15 mouse cellular contexts compared by ENCODE assay signal in the genomic region with DNA sequence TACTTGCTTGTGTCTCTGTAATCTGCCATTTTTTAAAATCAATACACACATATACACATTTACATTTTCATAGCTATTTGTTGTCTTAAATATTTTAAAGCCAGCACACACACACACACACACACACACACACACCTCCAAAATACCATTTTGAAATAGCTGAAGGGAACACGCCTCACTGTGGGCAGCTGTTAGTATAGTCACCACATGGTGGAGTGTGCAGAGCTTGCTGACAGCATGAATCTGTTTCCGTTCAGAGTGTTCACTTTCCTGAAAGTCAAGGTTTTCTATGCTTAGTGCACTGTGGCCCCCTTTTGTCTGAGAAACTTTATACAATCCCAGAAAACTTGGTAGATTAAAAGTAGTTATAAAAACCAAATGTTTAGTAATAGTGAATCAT. TPM values are rescaled to one million over a fixed set of nuclear protein-coding genes. Genes with fewer than 3 reads are reported as not detected.
A peak's percentile ranks its signal among the peaks of the same experiment; 100 is the strongest.
DNase-seq lines count a peak whose midpoint lies in the region; ATAC-seq and TF ChIP-seq lines count a peak whose summit lies in the region.
"Had no signal": no experiment of that assay in that cellular context is flagged by ENCODE, and none has a peak within 500 bp of the region (broad histone marks: within the 10 kb centered on the region; RNA-seq: fewer than 3 reads in every experiment).

No protein-coding gene starts in this region.

- H3K27me3 ChIP-seq in intestine, postnatal 0 days (replicated peaks; ENCODE audit: control insufficient read depth, insufficient read depth, low read length): no peaks in the 10 kb centered on the region
- no peaks in the 10 kb centered on the region for H3K27me3 ChIP-seq in intestine, embryonic 16.5 days (replicated peaks; ENCODE audit: control insufficient read depth, insufficient read depth, low read length)
- H3K27me3 ChIP-seq in lung, postnatal 0 days (replicated peaks; ENCODE audit: insufficient read depth, low read length): no peaks in the 10 kb centered on the region
- H3K27me3 ChIP-seq: embryonic facial prominence, embryonic 13.5 days; forebrain, embryonic 15.5 days; stomach, embryonic 15.5 days had no signal

- no peak for TF ChIP-seq EP300 in lung, postnatal 0 days (IDR thresholded peaks at IDR 0.05)

- no peak overlapping the region for H3K4me2 ChIP-seq in intestine, postnatal 0 days (replicated peaks; ENCODE audit: low read depth)
- no peak overlapping the region for H3K4me2 ChIP-seq in intestine, embryonic 16.5 days (ENCODE audit: low read depth, low read length)
- H3K4me2 ChIP-seq in lung, postnatal 0 days (replicated peaks; ENCODE audit: low read depth, low read length): no peak overlapping the region
- H3K4me2 ChIP-seq: embryonic facial prominence, embryonic 13.5 days; forebrain, embryonic 15.5 days; midbrain, embryonic 12.5 days; stomach, embryonic 15.5 days had no signal

- DNase-seq in lung, postnatal 0 days (ENCODE audit: low spot score): peak; percentile 16
- no peak for DNase-seq in lung, postnatal 10 days
- DNase-seq in brain, adult 2 months (ENCODE audit: low read depth, low spot score): peak; percentile 70
- DNase-seq in kidney, postnatal 14 days: no peak
- DNase-seq: cerebellum, adult 2 months; heart, postnatal 4 days; kidney, adult 2 months; lung, adult 2 months had no signal

- no peaks in the 10 kb centered on the region for H3K4me1 ChIP-seq in intestine, postnatal 0 days (replicated peaks; ENCODE audit: control insufficient read depth, insufficient read depth, low read length)
- no peaks in the 10 kb centered on the region for H3K4me1 ChIP-seq in intestine, embryonic 16.5 days (ENCODE audit: control insufficient read depth, insufficient read depth, low read length)
- H3K4me1 ChIP-seq in lung, postnatal 0 days (ENCODE audit: insufficient read depth, low read depth, low read length): no peaks in the 10 kb centered on the region
- H3K4me1 ChIP-seq: embryonic facial prominence, embryonic 13.5 days; forebrain, embryonic 15.5 days; stomach, embryonic 15.5 days had no signal

- no peak overlapping the region for H3K4me3 ChIP-seq in intestine, postnatal 0 days (ENCODE audit: low read depth, low read length)
- no peak overlapping the region for H3K4me3 ChIP-seq in intestine, embryonic 16.5 days (ENCODE audit: low read length)
- no peak overlapping the region for H3K4me3 ChIP-seq in lung, postnatal 0 days (ENCODE audit: low read depth, low read length)
- H3K4me3 ChIP-seq: embryonic facial prominence, embryonic 13.5 days; forebrain, embryonic 15.5 days; midbrain, embryonic 12.5 days; stomach, embryonic 15.5 days had no signal

- H3K9me3 ChIP-seq in intestine, postnatal 0 days (ENCODE audit: control insufficient read depth): no peaks in the 10 kb centered on the region
- H3K9me3 ChIP-seq in intestine, embryonic 16.5 days (ENCODE audit: control insufficient read depth, low read length): no peaks in the 10 kb centered on the region
- no peaks in the 10 kb centered on the region for H3K9me3 ChIP-seq in lung, postnatal 0 days (ENCODE audit: low read length)
- H3K9me3 ChIP-seq: embryonic facial prominence, embryonic 13.5 days; forebrain, embryonic 15.5 days; midbrain, embryonic 12.5 days; stomach, embryonic 15.5 days had no signal

- no peak overlapping the region for H3K9ac ChIP-seq in intestine, postnatal 0 days (ENCODE audit: low read depth, low read length)
- H3K9ac ChIP-seq in intestine, embryonic 16.5 days (ENCODE audit: low read depth, low read length): no peak overlapping the region
- no peak overlapping the region for H3K9ac ChIP-seq in lung, postnatal 0 days (replicated peaks; ENCODE audit: low read depth)
- H3K9ac ChIP-seq: embryonic facial prominence, embryonic 13.5 days; forebrain, embryonic 15.5 days; midbrain, embryonic 12.5 days; stomach, embryonic 15.5 days had no signal

- WGBS in intestine, postnatal 0 days: 54% methylated on average over 2 of the region's 2 CpGs
- 40% methylated on average over 2 of the region's 2 CpGs for WGBS in intestine, embryonic 16.5 days
- 37% methylated on average over 2 of the region's 2 CpGs for WGBS in lung, postnatal 0 days

- TF ChIP-seq CTCF in intestine, postnatal 0 days (IDR thresholded peaks at IDR 0.05; ENCODE audit: low read depth): peak; percentile 44
- TF ChIP-seq CTCF in lung, postnatal 0 days (IDR thresholded peaks at IDR 0.05): peak; percentile 50

- ATAC-seq in intestine, postnatal 0 days: no peak
- ATAC-seq in intestine, embryonic 16.5 days: no peak
- ATAC-seq in lung, postnatal 0 days: no peak
- peak; percentile 52 for ATAC-seq in megakaryocyte progenitor cell, adult 5-6 weeks (replicated peaks; ENCODE audit: poor library complexity)
- ATAC-seq: forebrain, embryonic 15.5 days had no signal

- no peak overlapping the region for H3K27ac ChIP-seq in intestine, postnatal 0 days (ENCODE audit: low read depth, low read length)
- H3K27ac ChIP-seq in intestine, embryonic 16.5 days (ENCODE audit: low read length): no peak overlapping the region
- H3K27ac ChIP-seq in lung, postnatal 0 days (ENCODE audit: low read length): no peak overlapping the region
- H3K27ac ChIP-seq: embryonic facial prominence, embryonic 13.5 days; forebrain, embryonic 15.5 days; midbrain, embryonic 12.5 days; stomach, embryonic 15.5 days had no signal

- H3K36me3 ChIP-seq in intestine, postnatal 0 days (ENCODE audit: control insufficient read depth, insufficient read depth): no peaks in the 10 kb centered on the region
- H3K36me3 ChIP-seq in intestine, embryonic 16.5 days (ENCODE audit: control insufficient read depth, insufficient read depth, low read length): no peaks in the 10 kb centered on the region
- H3K36me3 ChIP-seq in lung, postnatal 0 days (ENCODE audit: insufficient read depth, low read length): no peaks in the 10 kb centered on the region
- H3K36me3 ChIP-seq: embryonic facial prominence, embryonic 13.5 days; forebrain, embryonic 15.5 days; midbrain, embryonic 12.5 days; stomach, embryonic 15.5 days had no signal

RNA-seq across cellular contexts. Expression of a gene that starts 9.8 kb away (rescaled TPM):
- 41.5 and 44.1 TPM in 2 replicates for polyA plus RNA-seq in intestine, postnatal 0 days (2015; fragmentation: Nextera tagmentation; extraction: Ambion mirVana)
- polyA plus RNA-seq in intestine, embryonic 16.5 days (2015; fragmentation: Nextera tagmentation; extraction: Ambion mirVana): 40.8 and 43.0 TPM in 2 replicates
- polyA plus RNA-seq in lung, postnatal 0 days (2015; fragmentation: Nextera tagmentation; extraction: Ambion mirVana): 48.1 and 49.3 TPM in 2 replicates
- 42.1 and 52.7 TPM in 2 replicates for total RNA-seq in megakaryocyte progenitor cell, adult 5-6 weeks (2015)
- 26.5 and 35.5 TPM in 2 replicates for total RNA-seq in megakaryocyte progenitor cell, adult 5-6 weeks (2017)

RNA-seq across cellular contexts. Expression of a gene that starts 53.4 kb away (rescaled TPM):
- 75.1 and 75.9 TPM in 2 replicates for polyA plus RNA-seq in intestine, postnatal 0 days (2015; fragmentation: Nextera tagmentation; extraction: Ambion mirVana)
- polyA plus RNA-seq in intestine, embryonic 16.5 days (2015; fragmentation: Nextera tagmentation; extraction: Ambion mirVana): 58.8 and 60.5 TPM in 2 replicates
- 107 and 112 TPM in 2 replicates for polyA plus RNA-seq in lung, postnatal 0 days (2015; fragmentation: Nextera tagmentation; extraction: Ambion mirVana)
- 132 and 134 TPM in 2 replicates for total RNA-seq in megakaryocyte progenitor cell, adult 5-6 weeks (2015)
- total RNA-seq in megakaryocyte progenitor cell, adult 5-6 weeks (2017): 118 and 124 TPM in 2 replicates

Comparison
In these comparisons a context has a peak if more than half of its experiments do, and no peak if none do; other contexts are left out.
1. DNase-seq: peak in lung, postnatal 0 days (single experiment) and brain, adult 2 months (single experiment); none in lung, postnatal 10 days (single experiment) and kidney, postnatal 14 days (single experiment).